Mouse (Mus musculus) midbrain, embryonic 11.5 days (tissue): ENCODE measurements around the gene Prickle1. TPM values are rescaled to one million over a fixed set of nuclear protein-coding genes. Genes with fewer than 3 reads are reported as not detected.

Experiments used
- ATAC-seq: fragments of 200-750 bp; cut with Nextera tagmentation; 2 replicates; pipeline ENCODE4 v1.8.0; 2017; ENCODE audit warnings: moderate TSS enrichment, moderate library complexity; ENCODE audit not compliant: low FRiP score
- DNase-seq: peaks from one replicate; pipeline ENCODE4 v3.0.0; 2015; ENCODE audit warnings: low spot score; ENCODE audit errors: missing footprints
- H3K27ac ChIP-seq: fragments of 300-500 bp; sonication (generic); 2 replicates; pipeline ENCODE4 v1.5.1; 2014; ENCODE audit warnings: low read depth, low read length
- H3K27me3 ChIP-seq: fragments of 300-500 bp; sonication (generic); 2 replicates; pipeline ENCODE4 v1.6.1; 2014; ENCODE audit warnings: mild to moderate bottlenecking, low read length, moderate library complexity, mixed read lengths; ENCODE audit not compliant: control insufficient read depth, insufficient read depth
- H3K36me3 ChIP-seq: fragments of 300-500 bp; sonication (generic); 2 replicates; pipeline ENCODE4 v1.6.1; 2014; ENCODE audit warnings: mild to moderate bottlenecking, low read length, moderate library complexity, mixed read lengths; ENCODE audit not compliant: control insufficient read depth, insufficient read depth
- H3K4me1 ChIP-seq: fragments of 300-500 bp; sonication (generic); 2 replicates; pipeline ENCODE4 v1.6.1; 2014; ENCODE audit warnings: low read length; ENCODE audit not compliant: control insufficient read depth, insufficient read depth
- H3K4me2 ChIP-seq: fragments of 300-500 bp; sonication (generic); 2 replicates; pipeline ENCODE4 v1.6.1; 2014; ENCODE audit warnings: mild to moderate bottlenecking, moderate library complexity
- H3K4me3 ChIP-seq: fragments of 300-500 bp; sonication (generic); 2 replicates; pipeline ENCODE4 v1.5.1; 2014; ENCODE audit warnings: low read depth, low read length
- H3K9ac ChIP-seq: fragments of 300-500 bp; sonication (generic); 2 replicates; pipeline ENCODE4 v1.6.1; 2014; ENCODE audit warnings: low read length
- H3K9me3 ChIP-seq: fragments of 300-500 bp; sonication (generic); 2 replicates; pipeline ENCODE4 v1.6.1; 2016; ENCODE audit warnings: low read length; ENCODE audit not compliant: control insufficient read depth
- WGBS: fragments of 180-500 bp; shearing (Covaris S2); extraction: QIAGEN DNeasy Blood & Tissue Kit; methylation state at CpG from one replicate; pipeline ENCODE4 v1.1.7; 2014; 5-methylcytosine and 5-hydroxymethylcytosine counted together
- polyA plus RNA-seq: library from polyadenylated mRNA; unstranded; fragments of >200 nt; fragmentation: Nextera tagmentation; extraction: Ambion mirVana; gene quantifications from 2 replicates; pipeline ENCODE4 v1.2.1, GENCODE M21; 2014

The Prickle1 gene
- polyA plus RNA-seq, 1 experiment from 2014 or later: 16.8 TPM

GRCm38 (mm10) chr15:93519836-93520826, 75.6 kb downstream of the Prickle1 start:
- Histone ChIP-seq H3K27ac (no peak overlapping the region), H3K4me3 (peak overlapping the region; percentile 65), H3K4me1 (peaks cover 12% of the 10 kb centered on the region; the same call in 1 of the 2 replicates), H3K36me3 (no peaks in the 10 kb centered on the region), H3K27me3 (peaks cover 27% of the 10 kb centered on the region), H3K4me2 (peak overlapping the region; percentile 91), H3K9me3 (no peaks in the 10 kb centered on the region), H3K9ac (no peak overlapping the region; the same call in 1 of the 2 replicates)
- DNase-seq (peak; percentile 88), ATAC-seq (no peak)
- 7% methylated on average over 17 of the region's 17 CpGs for WGBS

GRCm38 (mm10) chr15:93518941-93519835, 76.5 kb downstream of the Prickle1 start:
- H3K27me3 ChIP-seq: peaks cover 29% of the 10 kb centered on the region
- peak overlapping the region; percentile 91 for H3K4me2 ChIP-seq
- peak overlapping the region; percentile 65 for H3K4me3 ChIP-seq
- ATAC-seq (peak; percentile 90), DNase-seq (peak; percentile 97)
- no peaks in the 10 kb centered on the region for H3K9me3 ChIP-seq
- H3K27ac ChIP-seq: no peak overlapping the region
- peaks cover 12% of the 10 kb centered on the region; the same call in 1 of the 2 replicates for H3K4me1 ChIP-seq
- H3K36me3 ChIP-seq: no peaks in the 10 kb centered on the region
- WGBS: under 1% methylated on average over 81 of the region's 85 CpGs
- peak overlapping the region; percentile 64 for H3K9ac ChIP-seq

GRCm38 (mm10) chr15:93518143-93518902, 77.4 kb downstream of the Prickle1 start:
- DNase-seq (peak; percentile 90), ATAC-seq (no peak; the same call in 1 of the 2 replicates)
- peak overlapping the region; percentile 91 for H3K4me2 ChIP-seq
- no peaks in the 10 kb centered on the region for H3K36me3 ChIP-seq
- H3K9ac ChIP-seq: peak overlapping the region; percentile 64
- H3K4me3 ChIP-seq: peak overlapping the region; percentile 65
- H3K27ac ChIP-seq: no peak overlapping the region
- peaks cover 29% of the 10 kb centered on the region for H3K27me3 ChIP-seq
- peaks cover 12% of the 10 kb centered on the region; the same call in 1 of the 2 replicates for H3K4me1 ChIP-seq
- 5% methylated on average over 23 of the region's 23 CpGs for whole genome bisulfite sequencing
- H3K9me3 ChIP-seq: no peaks in the 10 kb centered on the region

GRCm38 (mm10) chr15:93517022-93517565, 78.6 kb downstream of the Prickle1 start:
- WGBS: 78% methylated on average over 11 of the region's 11 CpGs
- no peak overlapping the region for H3K9ac ChIP-seq
- DNase-seq (no peak), ATAC-seq (no peak)
- no peak overlapping the region for H3K27ac ChIP-seq
- H3K9me3 ChIP-seq: no peaks in the 10 kb centered on the region
- no peak overlapping the region for H3K4me3 ChIP-seq
- H3K4me2 ChIP-seq: no peak overlapping the region
- H3K4me1 ChIP-seq: peaks cover 12% of the 10 kb centered on the region; the same call in 1 of the 2 replicates
- no peaks in the 10 kb centered on the region for H3K36me3 ChIP-seq
- peaks cover 29% of the 10 kb centered on the region for H3K27me3 ChIP-seq

GRCm38 (mm10) chr15:93515316-93515715, 80.4 kb downstream of the Prickle1 start:
- WGBS: 80% methylated on average over 9 of the region's 9 CpGs
- Histone ChIP-seq H3K27ac (no peak overlapping the region), H3K4me3 (no peak overlapping the region), H3K4me1 (peaks cover 12% of the 10 kb centered on the region; the same call in 1 of the 2 replicates), H3K27me3 (peaks cover 19% of the 10 kb centered on the region), H3K4me2 (no peak overlapping the region), H3K36me3 (no peaks in the 10 kb centered on the region), H3K9me3 (no peaks in the 10 kb centered on the region), H3K9ac (no peak overlapping the region)
- DNase-seq (no peak), ATAC-seq (no peak)

GRCm38 (mm10) chr15:93513939-93514341, 81.8 kb downstream of the Prickle1 start:
- no peak overlapping the region for H3K9ac ChIP-seq
- 3% methylated on average over 10 of the region's 10 CpGs for WGBS
- no peak overlapping the region for H3K27ac ChIP-seq
- no peak for DNase-seq
- ATAC-seq: no peak
- H3K9me3 ChIP-seq: no peaks in the 10 kb centered on the region
- peaks cover 4% of the 10 kb centered on the region; the same call in 1 of the 2 replicates for H3K4me1 ChIP-seq
- H3K4me3 ChIP-seq: no peak overlapping the region
- H3K4me2 ChIP-seq: no peak overlapping the region
- H3K27me3 ChIP-seq: peaks cover 16% of the 10 kb centered on the region
- H3K36me3 ChIP-seq: no peaks in the 10 kb centered on the region

GRCm38 (mm10) chr15:93512437-93512836, 83.3 kb downstream of the Prickle1 start:
- H3K27me3 ChIP-seq: peaks cover 9% of the 10 kb centered on the region
- no peaks in the 10 kb centered on the region for H3K4me1 ChIP-seq
- WGBS: 37% methylated on average over 9 of the region's 9 CpGs

More at GRCm38 (mm10) chr15:93512437-93512836, 83.3 kb downstream of the Prickle1 start:
- ATAC-seq: no peak
- Histone ChIP-seq H3K27ac (no peak overlapping the region), H3K4me2 (no peak overlapping the region), H3K9ac (no peak overlapping the region), H3K9me3 (no peaks in the 10 kb centered on the region), H3K4me3 (no peak overlapping the region), H3K36me3 (no peaks in the 10 kb centered on the region)
- no peak for DNase-seq
